Mouse (Mus musculus): ENCODE data around the gene Snx12. TPM values are rescaled to one million over a fixed set of nuclear protein-coding genes. Genes with fewer than 3 reads are reported as not detected.
"Not testable (repeated sequence)": the region's sequence is repeated elsewhere in the genome, so short reads cannot be mapped to it uniquely, and the experiment has no call there.

The Snx12 gene
- polyA plus RNA-seq, 1 experiment from 2014 or later, result 50.3 TPM

DNA sequence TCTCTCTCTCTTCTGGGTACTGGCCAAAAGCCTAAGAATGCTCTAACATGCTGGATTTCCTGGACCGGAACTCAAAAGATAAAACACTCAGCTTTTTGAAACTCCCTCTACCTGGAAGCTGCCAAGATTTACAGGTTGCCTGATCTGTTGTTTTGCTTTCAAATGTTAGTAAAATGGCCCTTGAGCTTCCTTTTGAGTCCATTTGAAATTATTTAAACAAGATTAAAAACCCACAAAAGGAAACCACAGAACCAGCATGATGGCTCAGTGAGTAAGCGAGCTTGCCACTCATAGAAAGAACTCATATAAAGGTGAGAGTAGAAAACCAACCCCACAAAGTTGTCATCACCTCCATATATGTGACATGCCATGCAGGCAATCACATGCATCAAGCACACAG is 93.8 kb downstream of the Snx12 start:
- H3K27me3 ChIP-seq, result no peaks in the 10 kb centered on the region
- 92% methylated on average over 2 of the region's 2 CpGs for WGBS
- ATAC-seq (ENCODE audit: low read depth), result no peak
- H3K4me3 ChIP-seq, result no peak overlapping the region
- H3K36me3 ChIP-seq, result no peaks in the 10 kb centered on the region
- H3K4me2 ChIP-seq, result no peak overlapping the region
- H3K9me3 ChIP-seq, result no peaks in the 10 kb centered on the region
- no peak overlapping the region for H3K27ac ChIP-seq (replicated peaks)
- no peak overlapping the region for H3K9ac ChIP-seq
- H3K4me1 ChIP-seq (replicated peaks), result no peaks in the 10 kb centered on the region

DNA sequence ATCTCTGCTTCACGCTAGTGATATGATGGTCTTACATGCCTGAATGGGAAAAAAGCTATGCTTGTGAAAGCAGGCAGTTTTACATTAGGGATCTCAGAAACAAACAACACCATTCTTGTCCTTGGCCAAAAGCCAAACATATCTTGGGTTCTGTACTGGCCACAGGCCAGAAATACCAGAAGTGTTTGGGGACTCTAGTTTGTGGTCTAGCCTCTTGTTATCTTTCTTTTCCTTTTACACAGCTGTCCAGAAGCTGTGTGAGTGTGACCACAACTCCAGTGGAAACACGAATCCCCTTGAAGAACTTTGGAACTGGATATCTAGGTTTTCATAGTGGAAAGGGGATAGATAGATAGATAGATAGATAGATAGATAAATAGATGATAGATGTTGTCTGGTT is 95.4 kb downstream of the Snx12 start:
- H3K9me3 ChIP-seq, result no peaks in the 10 kb centered on the region
- no peak overlapping the region for H3K4me2 ChIP-seq
- no peaks in the 10 kb centered on the region for H3K36me3 ChIP-seq
- H3K4me3 ChIP-seq, result no peak overlapping the region
- no peak overlapping the region for H3K9ac ChIP-seq
- WGBS, result 64% methylated on average over 2 of the region's 2 CpGs
- no peak for ATAC-seq (ENCODE audit: low read depth)
- no peak overlapping the region for H3K27ac ChIP-seq (replicated peaks)
- H3K27me3 ChIP-seq, result no peaks in the 10 kb centered on the region
- H3K4me1 ChIP-seq (replicated peaks), result no peaks in the 10 kb centered on the region

DNA sequence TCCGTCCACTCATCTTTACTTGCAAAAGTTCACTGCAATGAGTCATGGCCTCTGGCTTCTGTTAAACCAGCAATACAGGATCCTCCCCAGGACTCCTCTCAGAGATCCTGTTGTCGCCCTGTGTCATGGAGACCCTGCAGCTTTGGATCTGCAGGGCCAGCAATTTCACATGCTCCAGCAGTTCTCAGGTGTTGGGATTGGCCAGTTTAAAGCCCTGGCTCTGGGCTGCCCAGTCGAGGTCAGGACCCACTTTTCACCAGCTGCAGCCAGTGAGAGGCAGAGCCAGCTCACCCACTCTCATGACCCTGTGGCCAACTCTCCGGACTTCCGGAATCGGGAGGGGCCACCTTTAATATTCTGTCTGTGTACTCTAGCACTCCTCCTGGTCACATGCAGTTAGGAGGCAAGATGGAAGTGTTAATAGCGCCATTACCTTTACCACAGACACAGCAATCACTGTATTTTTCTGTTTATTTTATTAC is 95.8 kb downstream of the Snx12 start:
- 66% methylated on average over 7 of the region's 7 CpGs for WGBS
- Histone ChIP-seq H3K9ac (no peak overlapping the region), H3K4me3 (no peak overlapping the region), H3K36me3 (no peaks in the 10 kb centered on the region), H3K9me3 (no peaks in the 10 kb centered on the region), H3K27me3 (no peaks in the 10 kb centered on the region), H3K4me2 (no peak overlapping the region), H3K4me1 (replicated peaks) (no peaks in the 10 kb centered on the region), H3K27ac (replicated peaks) (no peak overlapping the region)
- no peak for ATAC-seq (ENCODE audit: low read depth)

DNA sequence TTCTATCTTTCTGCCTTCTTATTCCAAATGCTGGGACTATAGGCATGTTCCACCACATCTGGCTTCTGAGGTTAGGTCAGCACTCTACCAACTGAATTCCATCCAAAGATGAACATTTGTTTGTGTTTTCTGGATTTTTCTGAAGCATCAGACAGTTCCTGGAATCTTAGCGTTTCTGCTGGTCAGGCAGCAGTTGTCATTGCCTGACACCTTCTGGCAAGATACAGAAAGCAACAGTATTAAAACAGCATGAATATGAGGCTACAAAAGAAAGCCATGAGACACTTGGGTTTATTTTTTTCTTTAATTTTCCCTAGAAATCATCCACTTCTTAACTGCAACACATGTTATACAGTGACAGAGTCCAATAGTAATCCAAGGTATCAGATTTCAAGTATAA is 101.8 kb downstream of the Snx12 start:
- no peak overlapping the region for H3K4me3 ChIP-seq
- 69% methylated on average over 1 of the region's 1 CpGs for WGBS

DNA sequence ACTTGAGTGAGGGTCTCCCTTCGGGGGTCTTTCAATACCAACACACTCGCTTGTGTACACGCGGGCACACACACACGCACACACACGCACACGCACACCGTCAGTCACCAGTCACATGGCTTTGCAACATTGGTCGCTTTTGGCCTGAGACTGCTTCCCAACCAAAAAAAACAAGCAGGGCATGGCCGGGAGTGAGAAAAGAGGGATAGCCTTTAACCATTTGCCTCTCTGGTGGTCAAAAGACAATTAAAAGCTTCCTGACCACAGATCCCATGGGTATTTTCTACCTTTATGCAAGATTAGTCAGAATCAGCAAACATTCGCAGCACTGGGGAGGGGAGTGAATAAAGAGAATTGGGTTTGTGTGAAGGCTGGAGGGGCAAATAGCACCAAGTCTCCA is 136.4 kb downstream of the Snx12 start, which contains the start of gene Slc7a3:
Gene Slc7a3, minus strand, starts transcription at position 101 of the 400 bp plus-strand sequence.
- Histone ChIP-seq H3K4me3 (peak within 1 kb of the TSS; percentile 27), H3K27ac (replicated peaks) (no peak within 1 kb of the TSS), H3K4me2 (peak within 1 kb of the TSS; percentile 56), H3K4me1 (replicated peaks) (peaks cover 3% of the 10 kb centered on the region; the same call in 1 of the 2 replicates), H3K27me3 (peaks cover 25% of the 10 kb centered on the region), H3K9ac (no peak within 1 kb of the TSS), H3K36me3 (no peaks in the 10 kb centered on the region), H3K9me3 (no peaks in the 10 kb centered on the region)
- no peak for ATAC-seq (ENCODE audit: low read depth)
- WGBS, result 52% methylated on average over 11 of the region's 11 CpGs

More for the DNA sequence above, 101.8 kb downstream of the Snx12 start:
- Histone ChIP-seq H3K4me1 (replicated peaks) (no peaks in the 10 kb centered on the region), H3K27me3 (no peaks in the 10 kb centered on the region), H3K4me2 (no peak overlapping the region), H3K9ac (no peak overlapping the region), H3K27ac (replicated peaks) (no peak overlapping the region), H3K36me3 (no peaks in the 10 kb centered on the region), H3K9me3 (no peaks in the 10 kb centered on the region)
- ATAC-seq (ENCODE audit: low read depth), result no peak

DNA sequence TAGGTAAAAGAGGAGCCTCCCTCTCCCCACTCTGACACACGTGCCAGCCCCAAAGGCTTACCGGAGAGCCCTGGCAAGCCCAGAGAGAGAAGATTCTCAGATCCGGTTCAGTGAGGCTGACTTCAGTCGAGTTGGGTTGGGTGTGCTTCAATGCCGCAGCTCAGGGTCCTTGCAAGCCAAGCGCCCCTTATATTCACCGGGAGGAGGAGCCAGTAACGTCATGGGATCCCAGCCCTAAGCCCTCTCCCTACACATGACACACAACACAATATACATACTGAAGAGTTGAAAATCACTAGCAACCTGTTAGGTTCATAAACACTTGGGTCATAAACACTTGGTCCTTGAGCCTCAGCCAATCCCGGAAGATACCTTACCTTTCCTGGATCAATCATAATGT is 137.2 kb downstream of the Snx12 start:
- peak overlapping the region; percentile 56 for H3K4me2 ChIP-seq
- 28% methylated on average over 9 of the region's 9 CpGs for WGBS
- not testable (repeated sequence) for H3K9ac ChIP-seq; H3K9me3 ChIP-seq; H3K36me3 ChIP-seq; H3K27ac ChIP-seq (replicated peaks); H3K4me1 ChIP-seq (replicated peaks)
- 0 out of 2 replicates have a peak, but pooled peaks have one; percentile 19 for ATAC-seq (ENCODE audit: low read depth)
- H3K4me3 ChIP-seq, result peak overlapping the region; percentile 27
- peaks cover 25% of the 10 kb centered on the region for H3K27me3 ChIP-seq

DNA sequence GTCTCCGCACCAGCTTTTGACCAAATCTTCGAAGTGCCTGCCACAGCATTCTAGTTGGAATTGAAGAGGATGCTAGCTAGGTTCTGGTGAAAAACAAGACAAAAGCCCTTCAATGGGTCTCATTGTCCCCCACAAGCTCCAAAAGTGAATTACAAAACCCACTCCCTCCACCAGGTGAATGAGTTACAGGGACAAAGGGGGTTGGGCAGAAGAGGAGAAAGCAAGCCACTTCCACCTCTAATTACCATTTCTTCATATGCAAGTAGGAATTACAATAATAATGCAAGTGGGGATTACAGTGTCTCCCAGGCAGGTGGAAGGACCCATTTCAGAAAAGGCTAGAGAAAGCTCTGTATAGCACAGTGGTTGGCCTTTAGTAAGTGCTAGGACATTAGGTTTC is 138.2 kb downstream of the Snx12 start:
- Histone ChIP-seq H3K27me3 (peaks cover 25% of the 10 kb centered on the region), H3K36me3 (no peaks in the 10 kb centered on the region), H3K27ac (replicated peaks) (no peak overlapping the region), H3K4me2 (no peak overlapping the region), H3K9ac (no peak overlapping the region), H3K4me3 (no peak overlapping the region), H3K9me3 (no peaks in the 10 kb centered on the region), H3K4me1 (replicated peaks) (peaks cover 3% of the 10 kb centered on the region; the same call in 1 of the 2 replicates)
- no peak for ATAC-seq (ENCODE audit: low read depth)
- 50% methylated on average over 2 of the region's 2 CpGs for WGBS

DNA sequence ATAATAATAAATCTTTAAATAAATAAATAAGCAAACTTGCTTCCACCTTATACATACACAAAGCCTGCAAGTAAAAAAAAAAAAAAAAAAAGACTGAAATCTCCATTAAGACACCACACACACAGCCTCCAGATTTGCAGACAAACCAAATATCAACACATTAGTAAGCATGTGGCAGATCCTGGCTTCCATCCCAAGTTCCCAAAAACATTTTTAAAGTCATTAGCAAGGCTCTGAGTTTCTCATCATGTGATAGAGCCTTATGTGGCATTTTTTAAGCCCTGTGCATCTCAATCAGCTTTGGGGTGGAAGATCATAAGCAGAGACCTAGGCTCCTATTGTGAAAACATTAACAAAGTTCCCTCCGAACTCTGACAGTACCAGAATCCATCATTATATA is 157.1 kb downstream of the Snx12 start:
- H3K27ac ChIP-seq (replicated peaks), result no peak overlapping the region
- ATAC-seq (ENCODE audit: low read depth), result no peak
- no peak overlapping the region for H3K4me3 ChIP-seq
- H3K36me3 ChIP-seq, result no peaks in the 10 kb centered on the region
- 81% methylated on average over 1 of the region's 1 CpGs for WGBS
- H3K9ac ChIP-seq, result no peak overlapping the region
- H3K4me1 ChIP-seq (replicated peaks), result no peaks in the 10 kb centered on the region
- H3K9me3 ChIP-seq, result no peaks in the 10 kb centered on the region
- H3K27me3 ChIP-seq, result no peaks in the 10 kb centered on the region
- no peak overlapping the region for H3K4me2 ChIP-seq

DNA sequence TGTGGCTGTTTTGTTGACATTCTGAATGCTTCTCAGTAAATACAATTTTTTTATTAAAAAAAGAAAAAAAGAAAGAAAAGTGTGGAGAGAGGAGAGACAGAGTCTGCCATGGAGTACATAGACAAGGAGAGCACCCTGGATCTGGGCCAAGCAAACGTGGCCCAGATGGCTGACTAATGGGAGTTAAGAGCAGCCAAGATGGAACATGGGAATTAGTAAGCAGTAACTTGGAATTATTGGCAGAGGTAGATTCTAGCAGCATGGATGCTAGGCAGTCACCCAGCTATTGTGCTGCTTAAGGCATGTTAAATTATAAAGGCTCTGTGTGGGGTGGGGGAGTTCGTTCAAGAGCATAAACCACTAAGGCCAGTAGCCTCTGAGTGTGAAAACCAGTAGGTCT is 158.9 kb downstream of the Snx12 start:
- Histone ChIP-seq H3K9ac (no peak overlapping the region), H3K4me1 (replicated peaks) (no peaks in the 10 kb centered on the region), H3K36me3 (no peaks in the 10 kb centered on the region), H3K27me3 (no peaks in the 10 kb centered on the region), H3K4me3 (no peak overlapping the region), H3K4me2 (no peak overlapping the region), H3K9me3 (no peaks in the 10 kb centered on the region), H3K27ac (replicated peaks) (no peak overlapping the region)
- WGBS, result 67% methylated on average over 2 of the region's 2 CpGs
- ATAC-seq (ENCODE audit: low read depth), result no peak

DNA sequence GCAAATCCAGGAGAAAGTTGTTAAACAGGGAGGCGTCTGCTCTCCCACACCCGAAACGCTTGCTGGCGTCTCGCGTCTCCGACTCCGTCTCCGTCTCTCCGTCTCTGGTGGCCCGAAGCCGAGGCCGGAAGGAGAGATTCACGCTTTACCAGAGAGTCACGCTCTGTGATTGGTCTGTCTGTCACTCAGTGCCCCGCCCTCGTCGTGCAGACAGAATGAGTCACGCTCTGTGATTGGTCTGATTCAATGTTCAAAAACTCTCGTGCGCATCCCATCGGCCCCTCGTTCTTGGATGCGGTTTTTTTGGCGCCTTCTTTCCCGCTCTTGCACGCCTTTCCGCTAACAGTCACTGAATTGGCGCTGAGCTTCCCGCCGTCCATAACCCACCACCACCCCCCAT is 162.8 kb downstream of the Snx12 start, which contains the start of gene Tex11:
Gene Tex11, minus strand, starts transcription at position 127 of the 400 bp plus-strand sequence.
- H3K27ac ChIP-seq (replicated peaks), result no peak within 1 kb of the TSS
- H3K9me3 ChIP-seq, result no peaks in the 10 kb centered on the region
- no peak for ATAC-seq (ENCODE audit: low read depth)
- H3K9ac ChIP-seq, result no peak within 1 kb of the TSS
- H3K4me3 ChIP-seq, result no peak within 1 kb of the TSS
- H3K36me3 ChIP-seq, result no peaks in the 10 kb centered on the region
- no peaks in the 10 kb centered on the region for H3K4me1 ChIP-seq (replicated peaks)
- no peak within 1 kb of the TSS for H3K4me2 ChIP-seq
- no peaks in the 10 kb centered on the region for H3K27me3 ChIP-seq
- WGBS, result 90% methylated on average over 31 of the region's 31 CpGs

Other genes with a start within 250 kb of the Snx12 start
- gene Tex11, start 162.9 kb downstream of the Snx12 start, polyA plus RNA-seq (2015; fragmentation: Nextera tagmentation; extraction: Ambion mirVana), result 0.11 TPM in 1 of 2 replicates, not detected in the other
- 0.98 and 1.1 TPM in 2 replicates for gene Slc7a3, start 136.5 kb downstream of the Snx12 start, polyA plus RNA-seq (2015; fragmentation: Nextera tagmentation; extraction: Ambion mirVana)
- 1.0 and 1.1 TPM in 2 replicates for gene Foxo4, start 32.0 kb upstream of the Snx12 start, polyA plus RNA-seq (2015; fragmentation: Nextera tagmentation; extraction: Ambion mirVana)
- gene Gm614, start 41.4 kb upstream of the Snx12 start, polyA plus RNA-seq (2015; fragmentation: Nextera tagmentation; extraction: Ambion mirVana), result not detected in 2 replicates
- 6.8 and 7.1 TPM in 2 replicates for gene Il2rg, start 45.7 kb upstream of the Snx12 start, polyA plus RNA-seq (2015; fragmentation: Nextera tagmentation; extraction: Ambion mirVana)
- not detected in 2 replicates for gene Gm20489, start 46.5 kb upstream of the Snx12 start, polyA plus RNA-seq (2015; fragmentation: Nextera tagmentation; extraction: Ambion mirVana)
- gene Med12, start 51.5 kb upstream of the Snx12 start, polyA plus RNA-seq (2015; fragmentation: Nextera tagmentation; extraction: Ambion mirVana), result 25.9 and 26.6 TPM in 2 replicates
- 59.3 and 63.7 TPM in 2 replicates for gene Nlgn3, start 76.6 kb upstream of the Snx12 start, polyA plus RNA-seq (2015; fragmentation: Nextera tagmentation; extraction: Ambion mirVana)
- gene Gjb1, start 153.8 kb upstream of the Snx12 start, polyA plus RNA-seq (2015; fragmentation: Nextera tagmentation; extraction: Ambion mirVana), result 0.92 and 0.98 TPM in 2 replicates
- 49.7 and 51.7 TPM in 2 replicates for gene Zmym3, start 198.3 kb upstream of the Snx12 start, polyA plus RNA-seq (2015; fragmentation: Nextera tagmentation; extraction: Ambion mirVana)
- gene Nono, start 206.8 kb upstream of the Snx12 start, polyA plus RNA-seq (2015; fragmentation: Nextera tagmentation; extraction: Ambion mirVana), result 372 and 398 TPM in 2 replicates
- 3.5 and 4.7 TPM in 2 replicates for gene Itgb1bp2, start 226.5 kb upstream of the Snx12 start, polyA plus RNA-seq (2015; fragmentation: Nextera tagmentation; extraction: Ambion mirVana)

All from neural tube, embryonic 13.5 days (tissue).